Mouse (Mus musculus) embryonic facial prominence, embryonic 10.5 days (tissue): ENCODE data around the gene Rab3il1. TPM values are rescaled to one million over a fixed set of nuclear protein-coding genes. Genes with fewer than 3 reads are reported as not detected.

Experiments
- DNase-seq: peaks from one replicate; pipeline ENCODE4 v3.0.0-alpha.2; 2017; ENCODE audit warnings: low spot score
- H3K27ac ChIP-seq: fragments of 300-500 bp; sonication (generic); replicated peaks from 2 replicates; pipeline ENCODE4 v1.5.1; 2016; ENCODE audit warnings: mild to moderate bottlenecking
- H3K27me3 ChIP-seq: fragments of 300-500 bp; sonication (generic); replicated peaks from 2 replicates; pipeline ENCODE4 v1.6.1; 2016; ENCODE audit warnings: low read depth, mild to moderate bottlenecking; ENCODE audit not compliant: poor library complexity, severe bottlenecking
- H3K36me3 ChIP-seq: fragments of 300-500 bp; sonication (generic); replicated peaks from 2 replicates; pipeline ENCODE4 v1.6.1; 2016; ENCODE audit warnings: mild to moderate bottlenecking, moderate library complexity
- H3K4me1 ChIP-seq: fragments of 300-500 bp; sonication (generic); 2 replicates; pipeline ENCODE4 v1.6.1; 2016
- H3K4me3 ChIP-seq: fragments of 300-500 bp; sonication (generic); 2 replicates; pipeline ENCODE4 v1.5.1; 2016; ENCODE audit warnings: mild to moderate bottlenecking, moderate library complexity
- H3K9me3 ChIP-seq: fragments of 300-500 bp; sonication (generic); 2 replicates; pipeline ENCODE4 v1.6.1; 2016; ENCODE audit warnings: mild to moderate bottlenecking
- WGBS: fragments of 180-500 bp; shearing (Covaris S2); methylation state at CpG from one replicate; pipeline ENCODE4 v1.1.7; 2016; 5-methylcytosine and 5-hydroxymethylcytosine counted together
- polyA plus RNA-seq: library from polyadenylated mRNA; unstranded; fragments of >200 nt; fragmentation: Nextera tagmentation; extraction: Ambion mirVana; gene quantifications from 2 replicates; pipeline ENCODE4 v1.2.1, GENCODE M21; 2016

Gene Rab3il1
- polyA plus RNA-seq, 1 experiment from 2014 or later = 57.4 TPM

DNA sequence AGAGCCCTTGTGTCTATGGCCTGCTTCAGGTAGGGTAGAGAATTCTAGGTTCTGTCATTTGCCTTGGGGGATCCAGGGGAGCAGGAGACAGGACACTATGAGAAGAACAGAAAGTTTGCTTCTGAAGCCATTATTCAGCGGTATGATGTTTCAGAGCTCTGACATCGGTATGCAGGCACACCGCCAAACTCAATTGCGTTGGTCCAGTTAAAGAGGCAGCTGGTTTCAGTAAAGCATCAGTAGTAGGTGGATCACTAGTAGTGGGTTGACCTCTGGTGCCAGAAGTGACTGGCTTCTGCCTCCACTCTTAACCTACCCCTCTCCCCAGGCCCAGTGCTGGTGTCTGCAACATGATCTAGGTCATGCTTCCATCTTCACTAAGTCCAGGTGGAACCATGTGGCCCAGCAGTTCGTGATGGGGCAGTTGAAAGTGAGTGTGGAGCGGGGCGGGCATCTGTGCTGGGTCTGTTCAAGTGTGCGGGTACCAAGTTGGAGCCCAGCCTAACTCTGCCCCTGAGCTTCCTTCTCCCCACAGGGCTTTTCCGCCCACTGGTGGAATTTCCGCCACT is 52.3 kb downstream of the Rab3il1 start:
- H3K4me1 ChIP-seq = 0 out of 2 replicates have a peak, but pooled peaks cover 4% of the 10 kb centered on the region
- peaks cover 6% of the 10 kb centered on the region; the same call in 1 of the 2 replicates for H3K36me3 ChIP-seq
- H3K9me3 ChIP-seq = no peaks in the 10 kb centered on the region
- no peak for DNase-seq
- no peak overlapping the region for H3K4me3 ChIP-seq
- 90% methylated on average over 10 of the region's 10 CpGs for WGBS
- H3K27ac ChIP-seq = no peak overlapping the region
- no peaks in the 10 kb centered on the region; the same call in 1 of the 2 replicates for H3K27me3 ChIP-seq

DNA sequence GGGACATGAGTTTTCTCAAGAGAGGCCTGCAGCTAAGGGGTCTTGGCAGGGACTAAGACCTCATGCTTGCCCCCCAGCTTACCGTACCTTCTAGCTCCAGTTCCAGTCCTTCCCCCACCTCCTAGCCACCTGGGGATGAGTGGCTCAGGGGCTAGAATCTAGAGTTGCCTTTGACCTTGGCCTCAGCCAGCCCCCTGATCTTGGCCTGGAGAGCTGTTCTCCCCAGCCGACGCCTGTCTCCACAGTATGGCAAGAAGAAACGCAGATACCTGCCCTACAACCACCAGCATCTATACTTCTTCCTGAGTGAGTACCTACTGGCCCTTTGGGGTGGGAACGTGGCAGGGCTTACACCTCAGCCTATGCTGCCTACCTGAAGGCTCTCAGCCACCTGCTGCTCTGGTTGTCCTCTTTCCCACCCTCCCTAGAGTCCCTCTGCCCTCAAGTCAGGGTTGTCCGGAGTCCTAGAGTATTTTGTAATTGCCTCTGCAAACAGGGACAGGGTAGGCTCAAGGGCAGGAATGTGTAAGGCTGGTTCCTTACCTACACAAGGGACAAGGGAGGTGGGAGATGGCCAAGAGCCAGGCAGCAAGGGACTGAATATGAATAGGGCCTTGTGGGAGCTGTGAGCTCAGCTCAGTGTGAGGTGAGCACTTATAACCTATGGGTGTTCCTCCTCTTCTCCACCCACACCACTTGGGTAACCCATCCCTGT is 53.0 kb downstream of the Rab3il1 start:
- Histone ChIP-seq H3K4me3 (no peak overlapping the region), H3K27me3 (no peaks in the 10 kb centered on the region; the same call in 1 of the 2 replicates), H3K27ac (no peak overlapping the region), H3K36me3 (peaks cover 6% of the 10 kb centered on the region; the same call in 1 of the 2 replicates), H3K4me1 (0 out of 2 replicates have a peak, but pooled peaks cover 2% of the 10 kb centered on the region), H3K9me3 (no peaks in the 10 kb centered on the region)
- WGBS = 88% methylated on average over 6 of the region's 6 CpGs
- no peak for DNase-seq

DNA sequence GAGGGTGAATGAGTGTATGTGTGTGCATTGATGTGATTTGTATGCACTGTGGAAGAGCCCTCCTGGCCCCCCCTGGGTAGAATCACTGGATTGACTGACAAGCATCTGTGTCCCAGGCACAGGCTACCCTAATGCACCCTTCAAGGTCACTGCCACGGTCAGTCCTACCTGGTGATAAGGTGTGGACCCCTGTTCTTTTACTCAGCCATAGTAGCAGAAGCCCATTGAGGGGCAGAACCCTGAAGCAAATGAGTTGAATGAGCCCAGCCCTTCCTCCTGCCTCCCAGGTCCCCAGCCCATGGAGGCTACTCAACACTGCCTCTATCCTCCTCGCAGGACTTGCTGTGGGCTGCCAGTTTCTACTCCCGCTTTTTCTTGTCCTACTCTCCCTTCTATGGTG is 53.8 kb downstream of the Rab3il1 start:
- no peaks in the 10 kb centered on the region; the same call in 1 of the 2 replicates for H3K27me3 ChIP-seq
- no peak for DNase-seq
- H3K36me3 ChIP-seq = peaks cover 6% of the 10 kb centered on the region; the same call in 1 of the 2 replicates
- no peak overlapping the region for H3K27ac ChIP-seq
- 86% methylated on average over 3 of the region's 3 CpGs for WGBS
- 0 out of 2 replicates have a peak, but pooled peaks cover 3% of the 10 kb centered on the region for H3K4me1 ChIP-seq
- H3K4me3 ChIP-seq = no peak overlapping the region
- H3K9me3 ChIP-seq = no peaks in the 10 kb centered on the region

DNA sequence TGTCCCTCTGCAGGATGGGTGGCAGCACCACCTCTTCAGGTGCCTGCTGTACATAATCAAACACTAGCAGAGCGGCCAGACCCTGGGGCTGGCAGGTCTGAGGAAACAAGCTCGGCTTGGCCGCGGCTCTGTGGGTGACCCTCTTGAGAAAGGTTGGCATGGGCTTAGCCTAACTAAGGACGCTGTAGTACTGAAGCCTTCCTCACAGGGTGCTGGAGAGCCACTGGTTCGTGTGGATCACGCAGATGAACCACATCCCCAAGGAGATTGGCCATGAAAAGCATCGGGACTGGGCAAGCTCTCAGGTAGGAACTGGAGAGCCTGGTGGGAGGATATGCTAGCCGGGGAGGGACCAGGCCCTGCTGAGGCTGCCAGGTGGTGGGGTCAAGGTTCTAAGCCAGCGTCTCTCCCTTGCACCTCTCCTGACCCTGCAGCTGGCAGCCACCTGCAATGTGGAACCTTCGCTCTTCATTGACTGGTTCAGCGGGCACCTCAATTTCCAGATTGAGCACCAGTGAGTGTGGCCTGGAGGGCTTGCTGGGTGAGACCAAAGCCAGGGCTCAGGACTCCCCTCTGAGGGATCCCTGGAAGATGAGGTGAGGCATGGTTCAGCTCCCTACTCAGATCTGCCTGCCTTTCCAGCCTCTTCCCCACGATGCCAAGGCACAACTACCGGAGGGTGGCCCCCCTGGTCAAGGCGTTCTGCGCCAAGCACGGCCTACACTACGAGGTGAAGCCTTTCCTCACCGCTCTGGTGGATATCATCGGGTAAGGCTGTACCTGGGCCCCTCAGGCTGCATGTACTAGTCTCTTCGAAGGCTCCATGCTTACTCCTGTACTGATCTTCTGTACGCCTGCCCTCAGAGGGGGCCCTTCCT is 54.6 kb downstream of the Rab3il1 start:
- no peaks in the 10 kb centered on the region; the same call in 1 of the 2 replicates for H3K27me3 ChIP-seq
- peaks cover 10% of the 10 kb centered on the region; the same call in 1 of the 2 replicates for H3K4me1 ChIP-seq
- H3K27ac ChIP-seq = no peak overlapping the region
- 89% methylated on average over 22 of the region's 22 CpGs for WGBS
- no peak overlapping the region for H3K4me3 ChIP-seq
- no peak for DNase-seq
- H3K9me3 ChIP-seq = no peaks in the 10 kb centered on the region
- H3K36me3 ChIP-seq = peaks cover 13% of the 10 kb centered on the region

DNA sequence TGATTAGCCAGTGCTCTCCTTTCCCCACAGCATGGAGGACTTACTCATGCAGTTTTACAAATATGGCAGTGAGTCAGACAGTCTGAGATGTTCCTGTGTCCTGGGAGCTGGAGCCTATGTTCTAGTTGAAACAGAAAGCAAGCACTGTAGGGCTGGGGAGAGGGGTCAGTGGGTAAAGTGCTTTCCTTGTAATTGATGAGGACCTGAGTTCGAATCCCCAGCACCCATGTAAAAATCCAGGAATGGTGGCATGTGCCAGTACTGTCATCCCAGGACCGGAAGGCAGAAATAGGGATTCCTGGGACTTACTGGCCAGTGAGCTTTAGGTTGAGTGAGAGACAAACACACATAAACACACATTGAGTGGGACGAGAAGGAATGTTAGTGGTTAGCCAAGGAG is 55.2 kb downstream of the Rab3il1 start:
- no peaks in the 10 kb centered on the region for H3K9me3 ChIP-seq
- no peak overlapping the region for H3K4me3 ChIP-seq
- no peak overlapping the region for H3K27ac ChIP-seq
- DNase-seq = no peak
- no peaks in the 10 kb centered on the region; the same call in 1 of the 2 replicates for H3K27me3 ChIP-seq
- H3K36me3 ChIP-seq = peaks cover 19% of the 10 kb centered on the region
- peaks cover 13% of the 10 kb centered on the region; the same call in 1 of the 2 replicates for H3K4me1 ChIP-seq
- 90% methylated on average over 3 of the region's 3 CpGs for WGBS

DNA sequence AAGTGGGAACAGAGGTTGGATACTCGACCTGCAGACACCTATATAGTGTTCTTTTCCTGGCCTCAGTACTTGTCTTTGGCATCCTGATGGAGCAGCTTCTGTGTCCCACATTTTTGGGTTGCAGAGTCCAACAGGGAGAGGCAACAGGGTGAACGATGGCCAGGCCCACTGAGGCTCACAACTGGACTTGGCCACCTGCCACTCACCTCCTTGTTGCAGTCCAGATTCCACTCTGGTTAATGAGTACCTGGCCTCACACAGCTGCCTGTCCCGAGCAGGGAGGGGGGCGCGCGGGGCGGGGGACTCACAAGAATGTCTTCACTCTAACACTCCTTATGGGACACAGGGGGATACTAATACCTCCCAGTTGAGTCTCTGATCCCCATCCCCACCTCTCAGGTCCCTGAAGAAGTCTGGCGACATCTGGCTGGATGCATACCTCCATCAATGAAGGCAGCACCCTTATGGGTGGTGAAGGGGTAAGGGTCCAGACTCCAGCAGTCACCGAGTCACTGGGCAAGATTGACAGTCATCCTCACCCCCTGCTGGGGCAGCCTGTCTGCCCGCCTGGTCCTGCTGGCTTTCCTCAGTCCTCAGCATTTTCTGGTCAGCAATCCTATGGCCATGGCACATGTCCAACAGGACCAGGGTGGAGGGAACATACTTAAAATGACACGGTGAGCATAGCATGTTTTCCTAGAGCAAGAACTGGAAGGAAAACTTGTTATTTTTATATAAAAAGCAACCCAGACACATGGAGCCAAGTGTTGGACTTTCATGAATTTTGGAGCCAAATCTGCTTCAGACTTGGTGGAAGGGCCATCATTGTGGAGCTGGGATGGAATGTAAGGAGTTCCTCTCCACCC is 56.2 kb downstream of the Rab3il1 start:
- WGBS = 74% methylated on average over 11 of the region's 11 CpGs
- H3K9me3 ChIP-seq = no peaks in the 10 kb centered on the region
- peaks cover 13% of the 10 kb centered on the region; the same call in 1 of the 2 replicates for H3K4me1 ChIP-seq
- H3K27ac ChIP-seq = no peak overlapping the region
- DNase-seq = no peak
- H3K36me3 ChIP-seq = peaks cover 30% of the 10 kb centered on the region
- H3K27me3 ChIP-seq = no peaks in the 10 kb centered on the region
- H3K4me3 ChIP-seq = no peak overlapping the region

DNA sequence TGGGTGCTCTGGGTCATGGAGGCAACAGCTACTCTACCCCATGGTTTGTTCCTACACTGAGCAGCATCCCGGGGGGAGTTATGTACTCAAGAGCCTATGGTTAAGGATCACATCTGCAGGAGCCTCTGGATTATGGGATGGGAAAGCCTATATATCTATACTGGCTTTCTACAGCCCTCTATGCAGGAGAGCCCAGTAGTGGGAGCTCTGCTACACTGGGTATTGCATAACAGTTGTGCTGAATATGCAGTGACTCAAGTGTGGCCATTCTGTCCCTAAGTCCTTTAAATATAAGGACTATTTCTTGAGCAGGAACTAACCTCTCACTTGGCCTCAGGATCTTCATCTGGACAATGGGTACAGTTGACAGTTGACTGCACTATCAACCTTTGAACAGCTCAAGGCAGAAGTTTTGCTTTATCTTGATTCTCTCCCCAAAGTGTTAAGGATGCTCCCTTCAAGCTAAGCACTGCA is 56.9 kb downstream of the Rab3il1 start:
- Histone ChIP-seq H3K4me1 (peaks cover 13% of the 10 kb centered on the region; the same call in 1 of the 2 replicates), H3K36me3 (peaks cover 36% of the 10 kb centered on the region), H3K4me3 (no peak overlapping the region), H3K27me3 (no peaks in the 10 kb centered on the region), H3K27ac (no peak overlapping the region), H3K9me3 (no peaks in the 10 kb centered on the region)
- 94% methylated on average over 1 of the region's 1 CpGs for WGBS
- no peak for DNase-seq

DNA sequence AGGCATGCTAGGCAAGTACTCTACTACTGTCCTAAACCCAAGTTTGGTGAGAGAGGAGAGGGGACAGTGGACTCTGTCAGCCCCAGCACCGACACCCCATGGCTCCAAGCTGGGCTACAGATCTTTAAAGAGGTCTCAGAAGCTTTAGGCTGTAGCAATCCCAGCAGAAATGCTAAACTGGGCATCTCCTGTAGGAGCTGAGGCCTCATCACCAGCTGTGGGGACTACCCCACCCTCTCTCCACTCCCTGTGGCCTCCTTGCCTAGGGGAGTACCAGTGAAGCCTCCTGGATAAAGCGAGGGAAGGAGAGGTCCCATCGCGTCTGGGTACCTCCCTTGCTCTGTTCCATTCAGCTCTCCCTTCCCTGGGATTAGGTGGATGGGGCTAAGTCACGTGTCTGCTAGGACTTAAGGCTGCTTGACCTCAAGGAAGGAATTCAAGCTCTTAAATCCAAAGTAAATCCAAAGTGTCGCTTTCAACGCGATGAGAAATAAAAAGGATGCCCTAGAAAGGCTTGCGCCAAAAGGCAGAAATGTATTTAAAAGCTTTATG is 57.5 kb downstream of the Rab3il1 start:
- 53% methylated on average over 9 of the region's 9 CpGs for WGBS
- Histone ChIP-seq H3K36me3 (peaks cover 42% of the 10 kb centered on the region), H3K4me3 (no peak overlapping the region)

DNA sequence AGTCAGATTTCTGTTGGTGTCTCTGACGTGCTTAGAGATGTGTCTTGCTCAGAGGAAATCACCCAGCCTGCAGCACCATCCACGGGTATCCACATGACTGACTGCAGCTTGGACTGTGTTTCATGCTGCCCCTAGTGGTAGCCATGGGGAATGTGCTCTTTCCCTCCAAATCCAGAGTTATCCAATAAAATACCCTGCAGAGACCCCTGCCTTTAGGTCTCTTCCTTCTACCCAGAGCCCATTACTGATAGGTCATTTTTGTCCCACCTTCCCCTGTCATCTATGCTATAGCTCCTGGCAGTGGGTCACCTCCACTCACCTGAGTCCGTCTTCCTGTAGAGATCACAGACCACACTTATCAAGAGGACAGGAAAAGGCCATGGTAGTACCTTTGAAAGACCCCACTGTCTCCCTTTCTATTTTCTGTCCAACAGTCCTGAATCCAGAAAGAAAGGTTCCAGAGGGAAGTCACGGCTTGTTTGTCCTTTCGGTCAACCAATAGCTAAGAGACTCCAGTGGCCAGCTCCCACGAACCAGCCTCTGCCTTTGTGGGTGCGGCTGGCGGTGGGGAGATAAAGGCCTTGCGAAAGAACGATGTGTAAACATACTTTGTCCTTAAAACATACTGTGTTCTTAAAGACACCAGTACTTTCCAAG is 58.6 kb downstream of the Rab3il1 start:
- Histone ChIP-seq H3K4me3 (0 out of 2 replicates have a peak overlapping the region, but pooled peaks have one; percentile 8), H3K27me3 (no peaks in the 10 kb centered on the region), H3K9me3 (no peaks in the 10 kb centered on the region), H3K36me3 (peaks cover 47% of the 10 kb centered on the region), H3K4me1 (peaks cover 13% of the 10 kb centered on the region; the same call in 1 of the 2 replicates), H3K27ac (no peak overlapping the region)
- peak; percentile 64 for DNase-seq
- 63% methylated on average over 10 of the region's 10 CpGs for WGBS

More for the DNA sequence above, 57.5 kb downstream of the Rab3il1 start:
- Histone ChIP-seq H3K9me3 (no peaks in the 10 kb centered on the region), H3K27ac (no peak overlapping the region), H3K27me3 (no peaks in the 10 kb centered on the region), H3K4me1 (peaks cover 13% of the 10 kb centered on the region; the same call in 1 of the 2 replicates)
- DNase-seq = no peak

DNA sequence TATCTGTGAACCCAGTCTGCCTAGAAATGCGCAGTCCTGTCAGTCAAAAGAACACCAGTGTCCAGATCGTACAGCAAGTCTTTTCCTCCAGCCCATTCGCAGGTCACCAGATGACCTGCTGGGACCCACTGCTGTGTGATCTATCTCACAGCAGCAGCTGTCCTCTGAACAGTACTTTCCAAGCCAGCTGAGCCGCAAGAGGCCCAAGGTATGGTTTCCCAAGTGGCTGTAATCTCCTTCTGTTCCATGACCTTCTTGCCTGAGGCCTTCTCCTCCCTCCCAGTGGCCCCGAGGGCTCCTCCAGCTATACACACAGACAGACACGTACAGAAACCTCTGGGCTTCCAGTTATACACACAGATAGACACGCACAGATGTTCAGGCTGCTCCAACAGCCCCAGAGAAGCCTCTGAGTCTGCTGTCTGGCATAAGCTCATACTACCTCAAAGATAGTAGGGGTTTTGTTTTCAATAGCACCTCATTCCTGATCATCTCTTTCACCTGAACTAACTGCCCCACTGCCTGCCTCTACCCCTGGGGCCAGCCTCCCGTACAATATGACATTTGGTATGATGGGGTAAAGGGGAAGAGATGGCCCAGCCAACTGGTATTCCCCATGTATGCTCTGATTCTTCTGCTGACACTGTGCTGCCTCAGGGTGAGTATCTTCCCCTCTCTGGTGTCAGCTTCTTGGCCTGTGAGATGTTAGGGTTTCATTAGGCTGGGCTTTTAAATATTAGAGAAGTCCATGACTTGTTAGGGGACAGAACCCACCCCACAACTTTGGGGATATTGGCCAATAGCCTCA is 59.5 kb downstream of the Rab3il1 start:
- Histone ChIP-seq H3K9me3 (no peaks in the 10 kb centered on the region), H3K27ac (no peak overlapping the region; the same call in 1 of the 2 replicates), H3K4me1 (peaks cover 13% of the 10 kb centered on the region; the same call in 1 of the 2 replicates), H3K4me3 (no peak overlapping the region), H3K27me3 (no peaks in the 10 kb centered on the region), H3K36me3 (peaks cover 56% of the 10 kb centered on the region)
- WGBS = 66% methylated on average over 8 of the region's 8 CpGs
- no peak for DNase-seq
